Comparison of ENCODE assay signal across 28 mouse cellular contexts in the genomic region with DNA sequence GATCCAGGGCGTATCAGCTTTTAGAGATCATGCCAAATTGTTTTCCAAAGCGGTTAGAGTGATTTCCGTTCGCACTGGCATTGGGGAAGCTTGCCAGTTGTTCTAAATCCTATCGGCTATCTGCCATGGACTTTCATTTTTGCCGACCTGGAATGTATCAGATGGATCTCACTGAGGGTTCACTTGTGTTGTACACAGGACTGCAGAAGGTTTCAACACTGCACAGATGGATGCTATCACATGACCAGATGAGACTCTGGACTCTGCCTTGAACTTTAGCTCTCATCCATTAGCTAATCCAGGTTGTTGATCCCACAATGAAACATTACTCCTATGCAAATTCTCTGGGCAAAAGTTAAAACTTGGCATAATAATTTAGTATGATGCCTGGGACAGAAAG. TPM values are rescaled to one million over a fixed set of nuclear protein-coding genes. Genes with fewer than 3 reads are reported as not detected.
DNase-seq lines count a peak whose midpoint lies in the region; ATAC-seq lines count a peak whose summit lies in the region.
"Had no signal": no experiment of that assay in that cellular context is flagged by ENCODE, and none has a peak within 500 bp of the region (broad histone marks: within the 10 kb centered on the region; RNA-seq: fewer than 3 reads in every experiment).

No protein-coding gene starts in this region.

- H3K36me3 ChIP-seq in kidney, embryonic 14.5 days (ENCODE audit: control insufficient read depth, insufficient read depth, low read length), result 0 out of 2 replicates have a peak, but pooled peaks cover under 1% of the 10 kb centered on the region
- no peaks in the 10 kb centered on the region for H3K36me3 ChIP-seq in liver, embryonic 16.5 days (ENCODE audit: control insufficient read depth, insufficient read depth)
- H3K36me3 ChIP-seq in liver, embryonic 11.5 days (ENCODE audit: control insufficient read depth, insufficient read depth, low read length), result no peaks in the 10 kb centered on the region; the same call in 1 of the 2 replicates

- H3K4me1 ChIP-seq in kidney, embryonic 14.5 days (ENCODE audit: control insufficient read depth, insufficient read depth, low read length), result peaks cover 8% of the 10 kb centered on the region; the same call in 1 of the 2 replicates
- H3K4me1 ChIP-seq in liver, embryonic 16.5 days (ENCODE audit: control insufficient read depth, low read depth, low read length), result peaks cover 11% of the 10 kb centered on the region
- H3K4me1 ChIP-seq in liver, embryonic 11.5 days (replicated peaks; ENCODE audit: control insufficient read depth, insufficient read depth, low read length), result peaks cover 8% of the 10 kb centered on the region

- ATAC-seq in kidney, embryonic 14.5 days (ENCODE audit: low FRiP score, low TSS enrichment), result no peak
- peak; percentile 44; the same call in 1 of the 2 replicates for ATAC-seq in liver, embryonic 16.5 days (ENCODE audit: low read depth)
- ATAC-seq in liver, embryonic 11.5 days (replicated peaks; ENCODE audit: low FRiP score), result no peak
- ATAC-seq: forebrain, postnatal 0 days; hindbrain, postnatal 0 days; midbrain, embryonic 13.5 days had no signal

- no peak overlapping the region for H3K4me2 ChIP-seq in kidney, embryonic 14.5 days (replicated peaks; ENCODE audit: low read depth, low read length)
- H3K4me2 ChIP-seq in liver, embryonic 16.5 days (ENCODE audit: low read depth, low read length), result no peak overlapping the region
- no peak overlapping the region for H3K4me2 ChIP-seq in liver, embryonic 11.5 days
- H3K4me2 ChIP-seq: embryonic facial prominence, embryonic 15.5 days; forebrain, embryonic 12.5 days; hindbrain, embryonic 12.5 days; limb, embryonic 15.5 days; midbrain, embryonic 13.5 days; neural tube, embryonic 13.5 days had no signal

- H3K27ac ChIP-seq in kidney, embryonic 14.5 days (ENCODE audit: low read depth, low read length), result no peak overlapping the region
- H3K27ac ChIP-seq in liver, embryonic 16.5 days (ENCODE audit: low read length), result no peak overlapping the region
- H3K27ac ChIP-seq in liver, embryonic 11.5 days (ENCODE audit: low read depth, low read length), result no peak overlapping the region
- H3K27ac ChIP-seq: embryonic facial prominence, embryonic 10.5 days; embryonic facial prominence, embryonic 15.5 days; forebrain, embryonic 12.5 days; hindbrain, embryonic 12.5 days; hindbrain, postnatal 0 days; limb, embryonic 10.5 days; limb, embryonic 15.5 days; macrophage; midbrain, embryonic 13.5 days; neural tube, embryonic 13.5 days had no signal

- DNase-seq in kidney, adult 11 months, result peak; percentile 82
- DNase-seq in liver, embryonic 11.5 days (ENCODE audit: low spot score), result no peak
- DNase-seq in kidney, postnatal 10 days, result peak; percentile 41
- peak; percentile 43 for DNase-seq in yolk sac, embryonic 10.5 days (ENCODE audit: low spot score)
- no peak for DNase-seq in layer of hippocampus, postnatal 14 days (ENCODE audit: low spot score in 2 of 2)
- DNase-seq in cerebellum, adult 9-10 months, result no peak
- DNase-seq: adrenal gland, postnatal 36 days; cerebellum, adult 2 months; cerebellum, postnatal 25 days; forebrain, postnatal 0 days; heart, postnatal 36 days; lung, adult 2 months; lung, postnatal 10 days; right cerebral cortex, postnatal 4 days; thymus, adult 2 months; thymus, postnatal 36 days had no signal

- no peaks in the 10 kb centered on the region for H3K27me3 ChIP-seq in kidney, embryonic 14.5 days (ENCODE audit: control insufficient read depth, insufficient read depth, low read length)
- no peaks in the 10 kb centered on the region for H3K27me3 ChIP-seq in liver, embryonic 16.5 days (ENCODE audit: control insufficient read depth, insufficient read depth, low read depth, low read length)
- no peaks in the 10 kb centered on the region for H3K27me3 ChIP-seq in liver, embryonic 11.5 days (replicated peaks; ENCODE audit: control insufficient read depth, insufficient read depth, low read length)
- H3K27me3 ChIP-seq: embryonic facial prominence, embryonic 15.5 days; hindbrain, embryonic 12.5 days; limb, embryonic 15.5 days; midbrain, embryonic 13.5 days; neural tube, embryonic 13.5 days had no signal

- 86% methylated on average over 6 of the region's 6 CpGs for WGBS in kidney, embryonic 14.5 days
- 67% methylated on average over 6 of the region's 6 CpGs for WGBS in liver, embryonic 16.5 days (ENCODE audit: insufficient replicate concordance)
- WGBS in liver, embryonic 11.5 days, result 85% methylated on average over 6 of the region's 6 CpGs

- H3K4me3 ChIP-seq in kidney, embryonic 14.5 days (ENCODE audit: low read length), result no peak overlapping the region
- no peak overlapping the region for H3K4me3 ChIP-seq in liver, embryonic 16.5 days (ENCODE audit: low read depth, low read length)
- H3K4me3 ChIP-seq in liver, embryonic 11.5 days (ENCODE audit: low read depth, low read length), result no peak overlapping the region
- H3K4me3 ChIP-seq: embryonic facial prominence, embryonic 10.5 days; embryonic facial prominence, embryonic 15.5 days; forebrain, embryonic 12.5 days; hindbrain, embryonic 12.5 days; limb, embryonic 10.5 days; limb, embryonic 15.5 days; midbrain, embryonic 13.5 days; neural tube, embryonic 13.5 days had no signal

- no peak overlapping the region for H3K9ac ChIP-seq in kidney, embryonic 14.5 days (ENCODE audit: low read depth, low read length)
- no peak overlapping the region for H3K9ac ChIP-seq in liver, embryonic 16.5 days (ENCODE audit: low read depth, low read length)
- H3K9ac ChIP-seq in liver, embryonic 11.5 days (ENCODE audit: low read depth, low read length), result no peak overlapping the region
- H3K9ac ChIP-seq: embryonic facial prominence, embryonic 15.5 days; forebrain, embryonic 12.5 days; forebrain, postnatal 0 days; hindbrain, embryonic 12.5 days; limb, embryonic 15.5 days; midbrain, embryonic 13.5 days; neural tube, embryonic 13.5 days had no signal

- peaks cover 4% of the 10 kb centered on the region; the same call in 1 of the 2 replicates for H3K9me3 ChIP-seq in kidney, embryonic 14.5 days (ENCODE audit: control insufficient read depth, low read length)
- H3K9me3 ChIP-seq in liver, embryonic 16.5 days (replicated peaks; ENCODE audit: control insufficient read depth, low read length), result no peaks in the 10 kb centered on the region
- peaks cover 3% of the 10 kb centered on the region; the same call in 1 of the 2 replicates for H3K9me3 ChIP-seq in liver, embryonic 11.5 days (ENCODE audit: control insufficient read depth, low read length)
- H3K9me3 ChIP-seq: embryonic facial prominence, embryonic 10.5 days; embryonic facial prominence, embryonic 15.5 days; forebrain, embryonic 12.5 days; hindbrain, embryonic 12.5 days; limb, embryonic 10.5 days; limb, embryonic 15.5 days; midbrain, embryonic 13.5 days; neural tube, embryonic 13.5 days had no signal

RNA-seq across cellular contexts. Expression of a gene that starts 52.3 kb away (rescaled TPM):
- 8.7 and 13.7 TPM in 2 replicates for polyA plus RNA-seq in kidney, embryonic 14.5 days (2014; fragmentation: Nextera tagmentation; extraction: Ambion mirVana)
- 2.1 and 3.1 TPM in 2 replicates for polyA plus RNA-seq in liver, embryonic 16.5 days (2015; fragmentation: Nextera tagmentation; extraction: Ambion mirVana)
- 7.5 and 10.4 TPM in 2 replicates for polyA plus RNA-seq in liver, embryonic 11.5 days (2014; fragmentation: Nextera tagmentation; extraction: Ambion mirVana)
- 10 to 100 TPM; 34.2 to 43.8 TPM for total RNA-seq in layer of hippocampus, postnatal 14 days (2021)

RNA-seq across cellular contexts. Expression of a gene that starts 52.4 kb away (rescaled TPM):
- 103 TPM in 2 replicates for polyA plus RNA-seq in kidney, embryonic 14.5 days (2014; fragmentation: Nextera tagmentation; extraction: Ambion mirVana)
- 60.9 and 64.3 TPM in 2 replicates for polyA plus RNA-seq in liver, embryonic 16.5 days (2015; fragmentation: Nextera tagmentation; extraction: Ambion mirVana)
- 141 and 149 TPM in 2 replicates for polyA plus RNA-seq in liver, embryonic 11.5 days (2014; fragmentation: Nextera tagmentation; extraction: Ambion mirVana)
- total RNA-seq in layer of hippocampus, postnatal 14 days (2021), result 10 to 100 TPM; 63.7 to 63.9 TPM

Comparison
In these comparisons a context has a peak if more than half of its experiments do, and no peak if none do; other contexts are left out.
1. DNase-seq: peak in kidney, adult 11 months (single experiment), kidney, postnatal 10 days (single experiment) and yolk sac, embryonic 10.5 days (single experiment); none in liver, embryonic 11.5 days (single experiment), layer of hippocampus, postnatal 14 days (0 of 2) and cerebellum, adult 9-10 months (single experiment).